Mouse (Mus musculus): Measurements from ENCODE around the gene Ntm.
A peak's percentile ranks its signal among the peaks of the same experiment; 100 is the strongest.

The Ntm gene

DNA sequence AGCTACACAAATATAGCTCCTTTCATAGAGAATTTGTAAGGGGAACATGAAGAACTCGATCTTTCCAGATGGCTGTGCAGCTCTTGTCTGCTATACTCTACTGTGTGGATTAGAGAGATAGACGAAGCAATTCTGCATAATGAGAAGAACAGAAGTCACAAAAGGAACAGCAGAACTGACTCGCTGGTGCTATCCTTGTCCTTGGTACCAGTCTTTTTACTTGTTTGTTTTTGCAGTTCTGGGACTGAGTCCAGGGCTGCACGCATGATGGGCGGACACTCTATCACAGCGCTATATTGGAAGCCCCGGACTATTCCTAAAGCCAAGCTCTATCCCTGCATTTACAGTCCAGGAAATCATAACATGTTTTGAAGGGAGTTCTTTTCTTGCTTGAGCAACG, 637.8 kb downstream of the Ntm start:
- no peak for DNase-seq (ENCODE audit: low spot score)

DNA sequence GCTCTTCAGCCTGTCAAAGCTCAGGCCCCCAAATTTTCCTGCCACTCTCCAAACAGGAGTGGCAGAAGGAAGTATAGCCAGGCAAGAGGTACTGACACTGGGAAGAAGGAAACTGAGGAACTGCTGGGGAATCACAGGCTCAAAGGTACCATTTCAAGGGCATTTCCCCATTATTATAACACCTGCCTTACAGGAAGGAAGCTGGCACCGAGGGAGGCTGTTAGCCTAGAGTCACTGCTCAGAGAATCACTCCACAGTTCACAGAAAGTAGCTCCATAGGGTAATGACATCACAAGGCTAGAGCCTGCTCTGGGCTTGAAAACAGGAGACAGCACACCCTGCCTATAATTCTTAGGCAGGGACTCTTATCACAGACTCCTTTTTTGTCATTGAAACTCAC, 643.7 kb downstream of the Ntm start:
- DNase-seq (ENCODE audit: low spot score): no peak

DNA sequence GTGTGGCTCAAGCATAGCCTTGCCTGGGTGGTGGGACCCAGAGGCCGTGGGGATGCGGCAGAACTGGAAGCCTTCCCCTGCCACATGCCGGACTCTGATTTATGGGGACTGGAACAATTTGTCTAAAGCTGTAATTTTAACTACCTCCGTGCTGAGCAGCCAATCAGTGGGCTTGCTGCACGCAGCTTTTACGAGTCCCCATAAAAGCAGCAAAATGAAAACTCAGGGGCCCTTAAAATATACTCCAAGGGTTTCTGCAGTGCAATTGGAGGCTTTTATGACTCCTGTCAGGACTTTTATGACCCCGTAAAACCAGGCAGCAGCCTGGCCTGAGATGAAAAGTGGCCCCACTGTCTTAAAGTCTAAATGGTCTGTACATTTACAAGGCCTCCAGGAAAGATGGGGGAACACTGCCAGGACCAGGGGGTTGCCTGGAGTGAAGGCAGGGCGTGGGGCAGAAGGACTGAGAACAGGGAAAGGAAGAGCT, 644.2 kb downstream of the Ntm start:
- peak; percentile 11 for DNase-seq (ENCODE audit: low spot score)

DNA sequence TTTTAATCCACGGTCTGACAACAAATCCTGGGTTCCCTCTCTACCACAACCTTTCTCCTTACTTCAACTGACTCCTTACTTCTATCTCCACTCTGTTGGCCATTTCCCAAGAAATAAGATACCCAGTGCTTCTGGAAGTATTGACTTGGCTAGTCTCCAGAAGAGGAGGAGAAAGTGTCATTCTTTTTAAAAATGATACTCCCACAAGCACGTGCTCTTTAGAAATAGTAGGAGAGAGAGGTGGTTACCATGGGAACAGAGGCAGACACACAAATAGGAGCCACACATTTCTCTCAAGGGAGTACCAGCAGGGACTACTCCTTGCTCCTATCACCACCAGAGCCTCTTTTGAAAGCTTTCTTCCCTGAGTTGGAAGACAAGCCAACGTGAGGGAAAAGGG, 645.3 kb downstream of the Ntm start:
- peak; percentile 6 for DNase-seq (ENCODE audit: low spot score)

DNA sequence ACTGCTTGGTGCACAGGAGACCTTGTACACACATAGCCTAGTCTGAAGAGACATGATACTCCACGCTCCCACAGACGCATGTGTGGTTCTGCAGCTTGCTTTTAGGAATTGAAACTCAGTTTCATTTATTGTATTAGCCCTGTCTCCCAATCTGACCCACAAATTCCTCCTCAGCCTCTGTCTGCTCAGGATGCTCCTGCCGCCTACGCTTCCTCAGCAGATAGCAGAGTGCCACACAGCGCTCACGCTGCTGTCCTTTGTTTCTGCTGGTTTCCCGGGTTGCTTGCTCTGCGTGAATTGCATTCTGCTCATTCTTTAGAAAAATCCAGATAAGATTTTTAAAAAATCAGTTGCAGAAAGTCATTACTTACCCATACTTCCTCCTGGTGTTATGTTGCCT, 647.1 kb downstream of the Ntm start:
- no peak for DNase-seq (ENCODE audit: low spot score)

DNA sequence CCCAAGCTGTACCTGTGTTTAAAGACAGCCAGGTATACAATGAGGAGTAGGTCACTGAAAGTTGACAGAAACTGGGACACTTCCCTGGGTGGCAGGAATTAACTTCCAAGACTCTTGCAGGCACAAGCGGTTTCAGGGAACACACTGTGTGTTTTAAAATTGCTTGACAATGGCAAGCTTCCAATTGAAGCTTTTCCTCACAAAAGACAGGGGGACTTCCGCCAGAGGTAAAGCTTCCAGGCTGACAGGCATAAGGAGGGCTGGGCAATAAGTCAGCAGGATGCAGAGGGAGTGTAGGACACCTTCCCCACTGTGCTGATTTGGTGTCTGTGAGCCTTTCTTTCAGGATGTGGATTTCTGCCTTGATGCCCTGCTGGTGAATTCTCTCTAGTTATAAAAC, 656.0 kb downstream of the Ntm start:
- DNase-seq (ENCODE audit: low spot score): no peak

DNA sequence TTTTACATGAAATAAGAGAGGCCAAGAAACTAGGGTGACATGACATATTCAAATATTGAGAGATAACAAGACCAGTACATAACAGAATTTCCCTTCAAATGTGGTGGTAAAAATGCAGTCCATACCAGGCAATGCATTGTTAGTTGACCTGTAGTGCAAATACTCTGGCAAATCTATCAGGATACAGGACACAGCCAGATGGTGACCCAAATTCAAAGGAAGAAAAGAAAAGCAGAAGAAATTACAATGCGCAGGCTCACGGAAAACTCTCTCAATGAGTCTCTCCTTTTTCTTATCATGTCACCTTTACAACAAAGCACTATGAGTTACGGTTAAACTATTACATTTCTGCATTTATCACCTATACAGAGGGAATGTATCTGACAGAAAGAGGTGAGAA, 664.6 kb downstream of the Ntm start:
- no peak for DNase-seq (ENCODE audit: low spot score)

DNA sequence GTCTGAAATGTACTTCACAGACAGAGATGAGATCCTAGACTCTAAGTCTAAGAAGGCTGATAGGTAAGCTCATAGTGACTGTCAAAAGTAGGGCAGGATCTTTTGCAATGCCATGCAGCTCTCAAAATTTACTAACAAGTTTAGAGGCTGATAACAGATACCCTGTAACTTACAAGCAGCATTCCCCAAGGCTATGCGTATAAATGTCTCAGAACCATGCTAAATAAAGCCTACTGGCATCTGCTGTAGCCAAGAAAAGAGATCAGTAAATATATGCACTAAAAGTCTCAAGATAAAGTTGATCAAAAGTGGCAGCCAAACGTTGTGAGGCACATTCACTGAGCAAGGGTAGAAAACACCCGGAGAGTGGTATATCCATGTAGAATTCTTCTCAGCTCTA, 666.2 kb downstream of the Ntm start:
- DNase-seq (ENCODE audit: low spot score): no peak

DNA sequence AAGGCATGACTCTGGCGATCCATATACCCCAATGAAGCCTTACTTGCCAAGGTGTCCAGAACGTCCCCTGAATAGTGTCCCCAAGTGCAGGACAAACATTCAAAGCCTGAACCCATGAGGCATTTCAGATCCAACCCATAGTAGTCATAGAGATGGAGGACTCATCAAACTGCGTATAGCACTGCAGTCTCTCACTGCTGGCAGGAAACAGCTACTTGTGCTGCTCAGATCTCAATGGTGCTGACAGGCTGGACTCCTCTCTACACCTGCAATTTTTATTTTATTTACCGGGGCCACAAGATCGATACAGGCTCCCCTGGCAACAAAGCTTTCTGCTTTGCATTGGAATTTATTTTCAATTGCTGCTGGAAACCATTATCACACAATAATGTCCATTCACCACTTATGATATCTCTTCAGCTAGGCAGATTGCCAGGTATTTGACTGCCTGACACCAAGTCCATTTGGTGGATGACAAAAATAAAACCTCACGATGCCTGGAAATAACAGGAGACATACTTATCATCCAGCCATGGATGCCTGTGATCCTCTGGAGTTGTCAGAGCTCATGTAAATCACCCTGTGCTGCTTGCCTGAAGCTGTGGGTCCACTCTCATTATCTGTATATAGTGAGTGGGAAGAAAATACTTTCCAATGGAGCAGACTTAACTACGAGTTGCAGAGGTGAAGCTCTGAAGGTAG, 674.8 kb downstream of the Ntm start:
- DNase-seq (ENCODE audit: low spot score): no peak

DNA sequence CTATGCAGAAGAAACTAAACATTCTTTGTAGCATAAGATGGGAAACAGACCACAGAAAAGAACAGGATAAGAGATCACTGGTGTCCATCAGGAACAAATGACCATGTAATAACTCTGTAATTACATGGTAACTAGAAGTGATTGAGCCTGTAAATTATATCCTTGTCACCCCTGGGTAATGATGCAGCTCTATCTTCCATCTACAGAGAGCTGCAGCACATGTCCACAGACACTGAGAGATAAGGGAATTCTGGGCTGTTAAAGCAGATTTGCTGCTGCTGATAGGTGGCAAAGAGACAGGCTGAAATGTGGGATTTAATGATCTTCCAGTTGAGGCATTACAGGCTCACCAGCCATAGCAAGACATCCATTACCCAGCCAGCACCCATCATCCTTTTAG, 677.8 kb downstream of the Ntm start:
- DNase-seq (ENCODE audit: low spot score): no peak

DNA sequence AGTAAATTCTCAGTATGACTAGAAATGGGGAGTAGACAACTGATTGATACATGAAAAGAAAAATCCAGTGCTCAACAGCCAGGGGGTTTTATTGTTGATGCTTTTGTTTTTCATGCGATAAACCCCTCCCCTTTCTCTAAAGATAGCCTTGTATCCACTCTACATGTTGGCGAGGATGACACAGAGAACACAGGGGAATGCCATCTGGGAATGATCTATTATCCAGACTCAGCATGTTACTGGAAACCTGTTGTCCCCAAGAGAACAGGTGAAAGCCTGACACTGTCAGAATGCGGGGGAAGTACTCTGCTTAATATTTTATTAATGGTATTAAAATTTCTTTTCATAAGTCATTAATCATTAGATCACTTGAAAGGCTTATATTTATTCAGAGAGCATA, 690.1 kb downstream of the Ntm start:
- no peak for DNase-seq (ENCODE audit: low spot score)

DNA sequence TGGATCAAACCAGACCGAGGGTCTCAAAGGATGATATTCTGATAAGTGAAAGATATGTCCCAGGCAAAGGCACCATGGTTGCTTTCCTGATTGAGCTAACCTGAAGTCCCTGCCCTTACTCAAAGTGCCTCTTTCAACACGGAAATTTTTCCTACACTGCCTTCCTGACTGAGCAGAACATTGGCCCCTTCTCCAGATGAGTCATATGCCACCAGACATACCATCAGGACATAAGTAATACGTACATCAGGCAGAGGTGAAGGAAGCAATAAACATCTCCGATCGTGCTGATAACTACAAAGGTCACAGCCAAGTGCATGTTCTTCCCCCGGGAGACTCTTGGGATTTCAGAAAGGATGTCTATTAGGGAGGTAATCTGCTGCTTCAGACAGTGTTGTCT, 693.0 kb downstream of the Ntm start:
- DNase-seq (ENCODE audit: low spot score): no peak

DNA sequence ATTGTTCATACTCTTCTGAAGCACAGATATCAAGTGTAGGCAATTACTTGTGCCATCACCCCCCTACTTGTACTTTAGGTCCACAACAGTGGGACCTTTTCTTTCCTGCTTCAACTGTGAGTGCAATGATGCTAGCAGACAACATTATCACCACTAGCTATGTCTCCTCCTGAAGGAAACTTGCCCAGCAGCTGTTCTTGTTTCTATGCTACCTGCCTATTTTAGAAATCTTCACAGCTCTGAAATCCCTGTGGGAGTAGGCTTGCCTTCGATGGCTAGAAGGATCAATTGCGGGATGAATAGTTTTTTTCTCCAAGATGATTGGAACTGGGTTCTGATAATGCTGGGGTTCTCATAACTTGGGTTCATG, 693.7 kb downstream of the Ntm start:
- DNase-seq (ENCODE audit: low spot score): no peak

DNA sequence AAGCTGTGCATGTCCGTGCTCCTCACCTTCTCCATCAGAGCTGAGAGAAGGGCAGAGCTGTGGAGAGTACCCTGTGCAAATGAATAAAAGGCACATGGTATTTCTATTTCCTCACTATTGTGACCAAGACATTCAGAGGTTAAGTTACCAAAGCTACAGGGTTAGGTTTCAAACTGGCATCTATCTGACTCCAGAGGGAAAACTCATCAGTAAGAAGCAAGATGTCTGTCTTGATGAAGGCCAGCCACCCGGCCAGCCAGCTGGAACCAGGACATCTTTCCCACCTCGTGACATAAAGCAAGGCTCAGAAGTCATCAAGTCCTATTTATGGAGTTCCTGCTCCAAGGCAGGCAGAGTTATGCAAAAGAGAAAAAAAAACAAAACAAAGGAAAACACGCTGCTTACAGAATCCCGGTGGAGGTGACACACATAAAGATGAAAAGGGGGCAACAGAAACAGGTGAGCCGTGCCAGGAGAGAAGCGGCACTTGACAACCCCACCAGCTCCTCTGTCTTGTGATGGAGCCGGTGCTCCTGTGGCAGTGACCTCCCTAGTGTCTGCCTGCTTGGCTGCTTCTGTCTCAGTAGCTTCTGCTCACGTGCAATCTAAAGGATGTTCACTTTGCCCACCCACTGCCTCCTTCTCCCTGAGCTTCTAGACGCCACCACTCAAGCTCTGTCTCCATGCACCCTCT, 694.2 kb downstream of the Ntm start:
- DNase-seq (ENCODE audit: low spot score): no peak

DNA sequence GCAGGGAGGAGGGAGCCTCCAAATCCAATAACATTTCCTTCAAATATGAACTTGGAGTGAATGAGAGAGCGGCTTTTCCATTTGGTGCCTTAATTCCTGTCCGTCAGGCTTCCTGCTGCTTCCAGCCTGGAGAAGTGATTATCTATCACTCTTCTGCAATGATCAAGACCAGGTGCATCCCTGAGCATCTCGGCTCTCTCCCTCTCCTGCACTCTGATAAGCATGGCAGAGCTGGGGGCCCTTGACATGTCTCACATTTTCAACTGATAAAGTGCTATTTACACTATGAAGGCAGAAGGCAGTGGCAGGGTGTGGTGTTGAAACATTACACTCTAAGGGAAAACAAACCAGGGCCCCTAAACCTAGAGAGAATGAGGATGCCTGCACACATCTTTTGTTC, 695.3 kb downstream of the Ntm start:
- DNase-seq (ENCODE audit: low spot score): no peak

DNA sequence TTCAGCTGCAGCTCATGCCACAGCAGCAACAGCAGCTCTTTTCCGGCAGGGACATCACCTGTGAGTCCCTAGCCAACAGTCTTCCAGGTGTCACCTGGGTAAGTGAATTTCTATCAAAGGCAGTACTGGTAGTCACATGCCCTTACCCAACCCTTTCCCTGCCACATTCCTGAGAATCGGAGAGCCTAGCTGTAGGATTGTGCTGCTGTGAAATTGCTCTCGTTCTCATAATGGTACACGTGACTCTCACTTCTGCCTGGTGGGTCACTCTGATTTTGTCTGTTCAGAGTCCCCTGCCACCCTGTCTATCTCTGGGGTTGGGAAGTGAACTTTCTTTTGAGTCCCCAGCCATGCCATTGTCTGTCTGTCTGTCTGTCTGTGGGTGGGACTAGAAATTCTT, 697.8 kb downstream of the Ntm start:
- DNase-seq (ENCODE audit: low spot score): no peak

DNA sequence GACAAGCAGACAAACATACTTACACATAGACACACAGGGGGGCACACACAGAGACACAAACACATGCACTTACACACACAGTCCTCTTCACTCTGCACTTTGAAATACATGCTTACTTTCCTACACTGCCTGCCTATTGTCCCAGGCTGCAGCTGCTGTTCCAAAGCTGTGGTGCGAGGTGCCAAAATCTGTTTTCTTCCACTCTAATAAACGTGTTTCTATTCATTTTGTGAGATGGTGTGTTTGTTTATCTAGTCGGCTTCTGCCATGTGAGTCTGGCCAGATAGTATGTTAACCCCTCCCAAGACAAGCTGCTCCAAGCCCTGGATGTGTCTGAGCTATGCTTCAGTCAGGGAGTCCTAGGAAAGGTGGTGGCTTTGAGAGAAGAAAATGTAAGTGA, 700.1 kb downstream of the Ntm start:
- DNase-seq (ENCODE audit: low spot score): no peak

DNA sequence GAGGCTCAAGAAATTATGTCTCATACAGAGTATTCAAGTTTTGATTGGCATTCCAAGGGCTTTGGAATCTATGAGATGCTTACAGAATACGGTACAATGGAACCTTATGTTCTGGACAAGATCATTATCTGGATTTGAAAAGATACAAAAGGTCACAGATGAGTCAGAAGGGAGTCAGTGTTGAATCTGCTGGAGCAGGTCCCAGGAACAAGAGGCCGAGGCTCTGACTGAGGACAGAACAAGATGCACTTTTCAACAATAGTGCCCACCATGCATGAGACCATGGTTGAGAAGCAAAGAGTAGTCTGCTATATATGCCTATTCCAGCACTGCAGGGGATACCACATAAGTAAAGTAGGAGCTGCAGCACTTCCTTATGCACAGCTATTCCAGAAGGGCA, 710.1 kb downstream of the Ntm start:
- no peak for DNase-seq (ENCODE audit: low spot score)

DNA sequence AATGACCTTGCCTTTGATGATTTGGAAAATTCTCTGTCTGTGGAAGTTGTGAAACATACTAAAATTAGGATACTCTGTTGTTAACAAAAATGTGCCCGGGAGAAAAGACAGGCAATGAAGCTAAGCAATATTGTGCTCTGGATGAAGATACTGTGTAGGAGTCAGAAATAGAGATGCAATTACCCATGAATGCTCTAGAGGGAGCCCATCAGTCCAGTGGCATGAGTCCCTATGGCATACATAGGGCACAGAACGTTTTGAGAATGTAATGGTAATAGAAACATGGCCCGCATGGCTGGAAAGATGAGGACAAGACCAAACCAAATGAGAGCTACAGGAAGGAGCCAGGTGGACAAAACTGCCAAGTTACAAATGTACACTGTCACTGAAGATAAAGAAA, 712.1 kb downstream of the Ntm start:
- no peak for DNase-seq (ENCODE audit: low spot score)

DNA sequence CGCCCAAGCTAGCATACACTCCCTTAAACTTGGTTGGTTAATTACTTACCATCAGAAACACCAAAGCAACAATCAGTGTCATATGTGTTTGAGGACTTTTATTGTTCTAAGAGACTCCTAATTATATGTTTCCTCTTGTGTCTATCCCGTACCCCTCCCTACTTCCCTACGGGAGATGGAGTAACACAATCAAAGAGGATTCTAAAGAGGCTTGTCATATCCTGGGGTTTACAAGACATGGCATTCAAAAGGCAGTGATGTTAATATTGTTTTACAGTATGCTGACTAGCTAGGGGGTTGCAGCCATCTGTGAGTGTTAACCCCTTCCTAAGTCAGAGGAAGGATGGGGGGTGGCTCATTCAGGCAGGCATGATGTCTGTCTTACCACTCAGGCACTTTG, 715.1 kb downstream of the Ntm start:
- DNase-seq (ENCODE audit: low spot score): no peak

DNA sequence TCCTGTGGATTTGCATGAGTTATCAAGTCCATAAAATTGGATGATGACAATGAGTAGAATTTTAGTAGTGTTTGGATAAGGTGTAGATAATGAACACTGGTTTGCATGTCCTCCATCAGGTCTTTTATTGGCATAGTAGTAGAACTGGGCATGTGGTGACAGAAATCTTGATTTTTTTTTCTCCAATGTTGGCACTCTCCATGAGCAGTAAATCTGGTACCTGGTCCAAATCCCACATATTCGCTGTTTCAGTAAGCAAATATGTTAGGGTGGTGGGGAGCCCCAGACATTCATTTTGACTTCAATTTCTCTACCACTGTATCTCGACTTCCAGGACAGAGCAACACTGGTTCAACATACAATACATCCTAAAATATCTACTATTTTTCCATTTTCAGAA, 718.9 kb downstream of the Ntm start:
- DNase-seq (ENCODE audit: low spot score): no peak

DNA sequence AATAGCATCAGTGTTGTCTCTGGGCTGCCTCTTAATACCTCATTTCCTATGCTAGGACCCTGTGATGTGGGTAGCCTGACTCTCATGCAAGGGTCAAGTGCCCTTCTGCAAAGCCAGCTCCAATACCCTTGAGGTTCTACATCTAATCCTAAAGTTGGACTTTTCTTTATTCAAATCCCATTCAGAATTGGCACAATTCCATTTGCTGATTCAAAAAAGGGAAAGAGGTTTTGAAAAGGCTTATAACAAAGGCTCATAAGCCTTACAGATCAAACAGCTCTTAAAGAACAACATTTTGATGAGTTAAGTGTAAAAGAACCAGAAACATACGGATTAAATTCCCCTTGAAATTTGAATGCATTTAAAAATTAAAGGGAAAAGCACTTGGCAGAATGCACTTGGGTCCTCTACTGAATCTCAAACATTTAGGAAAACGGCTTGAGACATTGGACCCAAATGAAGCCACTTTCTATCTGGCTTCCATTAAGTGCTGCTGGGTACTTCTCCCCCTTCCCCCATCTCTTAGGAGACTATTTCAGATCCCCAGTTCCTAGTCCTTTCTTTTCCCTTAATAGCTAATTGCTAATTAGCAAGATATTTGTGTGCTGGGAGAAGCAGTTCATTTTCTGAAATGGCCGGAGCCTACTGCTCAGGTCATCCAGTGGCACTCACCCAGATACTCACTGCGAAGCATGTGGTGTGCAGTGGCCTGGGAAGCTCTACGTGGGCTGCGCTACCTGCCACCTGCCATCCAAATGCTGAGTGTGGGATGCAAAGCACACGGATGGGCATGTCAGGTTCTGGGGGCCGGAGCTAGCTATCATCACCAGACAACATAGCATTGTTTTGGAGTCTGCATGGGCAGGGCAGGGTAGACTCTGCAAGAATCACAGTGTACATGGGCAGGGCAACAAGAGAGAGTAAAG, 720.2 kb downstream of the Ntm start:
- DNase-seq (ENCODE audit: low spot score): no peak

DNA sequence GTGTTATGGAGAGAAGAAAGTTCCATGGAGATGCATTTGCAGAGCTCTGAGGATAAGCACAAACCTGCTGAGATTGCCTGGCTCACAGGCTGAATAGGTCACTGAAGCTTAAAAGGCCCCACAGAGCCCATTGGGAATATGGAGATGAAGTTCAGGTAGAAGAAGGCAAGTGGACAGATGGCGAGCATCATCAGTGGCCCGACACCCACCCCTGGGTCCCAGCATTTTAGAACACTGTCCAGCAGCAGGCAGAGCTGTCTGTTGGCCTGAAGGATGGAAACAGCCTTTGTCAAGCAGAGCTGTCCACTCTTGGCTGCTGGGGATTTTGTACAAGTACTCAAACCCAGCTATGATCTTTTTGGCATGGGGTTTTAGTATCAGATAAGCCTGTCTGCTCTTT, 722.1 kb downstream of the Ntm start:
- DNase-seq (ENCODE audit: low spot score): no peak

Data from ovary, postnatal 14 days (tissue).